Mouse (Mus musculus) embryonic facial prominence, embryonic 11.5 days (tissue): Measurements from ENCODE around the gene Kcna5. TPM values are rescaled to one million over a fixed set of nuclear protein-coding genes. Genes with fewer than 3 reads are reported as not detected.

Source experiments
- ATAC-seq: fragments of 200-750 bp; cut with Nextera tagmentation; replicated peaks from 2 replicates; pipeline ENCODE4 v1.8.0; 2017; ENCODE audit warnings: low read depth; ENCODE audit not compliant: insufficient number of reproducible peaks, low FRiP score, low TSS enrichment
- DNase-seq: peaks from one replicate; pipeline ENCODE4 v3.0.0-alpha.2; 2015; ENCODE audit warnings: low spot score
- H3K27ac ChIP-seq: fragments of 300-500 bp; sonication (generic); replicated peaks from 2 replicates; pipeline ENCODE4 v1.5.1; 2014; ENCODE audit warnings: mild to moderate bottlenecking, low read depth, low read length, control low read depth
- H3K27me3 ChIP-seq: fragments of 300-500 bp; sonication (generic); 2 replicates; pipeline ENCODE4 v1.6.1; 2014; ENCODE audit warnings: mild to moderate bottlenecking, low read length, moderate library complexity, mixed read lengths; ENCODE audit not compliant: control insufficient read depth, insufficient read depth
- H3K36me3 ChIP-seq: fragments of 300-500 bp; sonication (generic); replicated peaks from 2 replicates; pipeline ENCODE4 v1.6.1; 2014; ENCODE audit warnings: low read depth, mild to moderate bottlenecking, low read length, moderate library complexity, mixed read lengths; ENCODE audit not compliant: control insufficient read depth, insufficient read depth
- H3K4me1 ChIP-seq: fragments of 300-500 bp; sonication (generic); 2 replicates; pipeline ENCODE4 v1.6.1; 2014; ENCODE audit warnings: low read length, mixed read lengths; ENCODE audit not compliant: control insufficient read depth, insufficient read depth
- H3K4me2 ChIP-seq: fragments of 300-500 bp; sonication (generic); 2 replicates; pipeline ENCODE4 v1.6.1; 2014; ENCODE audit warnings: low read depth, mild to moderate bottlenecking, control low read depth, low read length, moderate library complexity
- H3K4me3 ChIP-seq: fragments of 300-500 bp; sonication (generic); 2 replicates; pipeline ENCODE4 v1.5.1; 2014; ENCODE audit warnings: low read depth, low read length, control low read depth
- H3K9ac ChIP-seq: fragments of 300-500 bp; sonication (generic); replicated peaks from 2 replicates; pipeline ENCODE4 v1.6.1; 2014; ENCODE audit warnings: mild to moderate bottlenecking, control low read depth, low read length
- H3K9me3 ChIP-seq: fragments of 300-500 bp; sonication (generic); replicated peaks from 2 replicates; pipeline ENCODE4 v1.6.1; 2016; ENCODE audit warnings: mild to moderate bottlenecking, low read length, inconsistent platforms, mixed read lengths; ENCODE audit not compliant: control insufficient read depth
- WGBS: fragments of 180-500 bp; shearing (Covaris S2); extraction: QIAGEN DNeasy Blood & Tissue Kit; methylation state at CpG from one replicate; pipeline ENCODE4 v1.1.7; 2014; 5-methylcytosine and 5-hydroxymethylcytosine counted together
- polyA plus RNA-seq: library from polyadenylated mRNA; unstranded; fragments of >200 nt; fragmentation: Nextera tagmentation; extraction: Ambion mirVana; gene quantifications from 2 replicates; pipeline ENCODE4 v1.2.1, GENCODE M21; 2014

The Kcna5 gene
- polyA plus RNA-seq, 1 experiment from 2014 or later, result 1.7 TPM

DNA sequence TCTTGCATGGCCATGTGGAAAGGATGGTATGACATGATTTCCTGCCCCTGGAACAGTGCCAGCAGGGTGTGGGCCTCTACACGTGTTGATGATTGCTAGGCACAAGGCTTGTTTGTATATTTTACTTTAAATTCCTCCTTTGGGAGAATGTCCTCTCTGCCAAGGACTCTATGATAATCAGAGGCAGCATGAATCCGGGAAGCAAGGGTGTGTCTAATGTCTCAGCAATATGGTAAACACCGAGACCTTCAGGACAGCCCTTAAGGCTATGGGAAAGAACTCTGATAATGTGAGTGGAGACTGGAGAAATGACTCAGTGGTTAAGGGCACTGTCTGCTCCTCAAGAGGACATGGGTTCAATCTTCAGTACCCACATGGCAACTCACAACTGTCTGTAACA is 23.1 kb upstream of the Kcna5 start:
- H3K36me3 ChIP-seq, result no peaks in the 10 kb centered on the region

DNA sequence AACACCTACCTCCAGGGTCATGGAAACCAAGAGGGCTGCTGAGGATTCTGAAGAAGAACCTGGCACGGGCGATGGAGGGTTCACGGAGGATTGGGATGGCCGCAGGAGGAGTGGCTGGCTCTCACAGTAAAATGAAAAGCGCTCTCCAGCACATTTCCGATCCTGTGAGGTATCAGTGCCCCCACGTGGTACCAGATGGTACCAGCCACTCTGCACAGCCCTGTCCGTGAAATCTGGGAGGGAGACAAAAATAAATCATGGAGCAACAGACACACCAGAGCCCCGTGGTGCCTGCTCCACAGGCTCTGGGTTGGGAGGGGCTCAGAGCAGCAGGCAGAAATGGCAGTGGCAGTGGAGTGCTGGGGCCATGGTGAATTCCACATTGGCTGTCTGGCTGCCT is 18.6 kb upstream of the Kcna5 start:
- ATAC-seq, result peak; percentile 37; the same call in 1 of the 2 replicates
- Histone ChIP-seq H3K36me3 (no peaks in the 10 kb centered on the region), H3K9ac (no peak overlapping the region), H3K4me3 (no peak overlapping the region), H3K4me2 (no peak overlapping the region), H3K27me3 (no peaks in the 10 kb centered on the region), H3K4me1 (no peaks in the 10 kb centered on the region), H3K9me3 (no peaks in the 10 kb centered on the region), H3K27ac (no peak overlapping the region)
- WGBS, result 23% methylated on average over 9 of the region's 9 CpGs
- peak; percentile 52 for DNase-seq

More for the DNA sequence above, 23.1 kb upstream of the Kcna5 start:
- 84% methylated on average over 3 of the region's 3 CpGs for WGBS
- no peak overlapping the region for H3K4me3 ChIP-seq
- DNase-seq, result no peak
- no peak for ATAC-seq
- H3K27ac ChIP-seq, result no peak overlapping the region
- no peaks in the 10 kb centered on the region for H3K4me1 ChIP-seq
- no peak overlapping the region for H3K9ac ChIP-seq
- H3K27me3 ChIP-seq, result no peaks in the 10 kb centered on the region
- no peak overlapping the region for H3K4me2 ChIP-seq
- no peaks in the 10 kb centered on the region for H3K9me3 ChIP-seq

DNA sequence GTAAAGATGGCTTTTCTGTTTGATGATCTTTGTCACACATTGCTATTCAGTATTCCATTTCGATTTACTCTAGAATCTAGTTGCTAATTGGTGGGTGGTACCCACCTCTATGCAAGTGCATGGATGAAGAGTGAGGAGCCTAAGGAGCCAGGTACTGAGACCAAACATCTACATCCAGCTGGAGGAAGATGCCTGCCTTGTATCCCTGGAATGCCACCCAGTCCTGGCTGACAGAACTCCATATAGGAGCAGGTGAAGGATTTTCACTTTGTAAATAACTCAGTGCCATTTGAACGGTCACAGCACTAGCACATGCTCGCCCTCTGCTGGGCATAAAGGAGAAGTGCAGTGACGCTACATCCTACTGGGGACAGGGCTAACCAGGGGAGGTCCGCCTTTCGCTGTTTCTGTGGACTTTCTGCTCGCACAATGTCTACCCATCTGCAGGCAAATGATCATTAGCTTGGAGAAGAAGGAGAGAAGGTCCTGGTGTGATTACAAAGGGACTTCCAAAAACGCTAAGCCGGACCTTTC is 16.7 kb upstream of the Kcna5 start:
- H3K27ac ChIP-seq, result no peak overlapping the region
- DNase-seq, result peak; percentile 81
- no peaks in the 10 kb centered on the region for H3K27me3 ChIP-seq
- no peak for ATAC-seq
- no peak overlapping the region for H3K4me3 ChIP-seq
- no peak overlapping the region for H3K9ac ChIP-seq
- no peaks in the 10 kb centered on the region for H3K36me3 ChIP-seq
- no peak overlapping the region for H3K4me2 ChIP-seq
- WGBS, result 22% methylated on average over 9 of the region's 9 CpGs
- no peaks in the 10 kb centered on the region for H3K4me1 ChIP-seq
- no peaks in the 10 kb centered on the region for H3K9me3 ChIP-seq

DNA sequence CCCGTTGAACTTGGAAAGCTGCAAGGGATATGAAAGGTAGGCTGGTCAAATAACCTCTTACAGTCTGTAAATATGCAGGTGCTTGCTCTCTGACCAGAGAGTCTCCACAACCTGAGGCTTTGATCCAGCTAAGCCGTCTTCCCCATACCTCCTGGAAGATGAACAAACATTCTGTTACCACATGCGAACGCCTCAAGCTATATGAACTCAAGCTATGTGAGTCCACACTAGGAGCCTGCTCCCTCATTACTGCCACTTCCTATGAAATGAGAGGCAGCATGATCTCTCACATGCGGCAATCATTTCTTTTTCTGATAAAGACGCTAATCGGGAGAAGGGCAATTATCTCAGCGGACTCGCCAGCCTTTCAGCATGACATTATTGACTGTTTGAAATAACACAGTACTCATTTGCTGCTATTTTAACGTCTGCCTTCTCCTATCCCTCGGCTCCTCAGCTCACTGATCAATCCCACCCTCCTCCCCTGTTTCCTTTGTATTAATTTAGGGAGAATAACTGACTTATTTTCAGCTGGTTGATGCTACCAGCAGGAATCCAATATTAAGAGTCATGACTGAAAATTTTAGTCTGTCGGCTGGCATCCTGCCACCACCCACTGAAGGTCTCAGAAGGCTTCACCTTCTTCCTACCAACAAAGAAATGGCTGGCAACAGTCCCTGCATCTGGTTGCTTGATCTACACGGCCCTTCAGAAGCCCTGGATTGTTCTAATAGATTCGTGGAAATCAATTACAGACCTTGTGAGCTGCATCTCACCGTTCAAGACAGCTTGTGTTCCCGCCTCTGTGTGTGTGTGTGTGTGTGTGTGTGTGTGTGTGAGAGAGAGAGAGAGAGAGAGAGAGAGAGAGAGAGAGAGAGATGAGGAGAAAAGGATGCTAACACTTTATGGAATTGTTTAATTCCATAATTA is 9.2 kb upstream of the Kcna5 start:
- Histone ChIP-seq H3K27me3 (no peaks in the 10 kb centered on the region), H3K4me1 (no peaks in the 10 kb centered on the region), H3K4me2 (no peak overlapping the region), H3K27ac (no peak overlapping the region), H3K4me3 (no peak overlapping the region), H3K9ac (no peak overlapping the region), H3K36me3 (no peaks in the 10 kb centered on the region), H3K9me3 (no peaks in the 10 kb centered on the region)
- DNase-seq, result no peak
- no peak for ATAC-seq
- 62% methylated on average over 16 of the region's 16 CpGs for WGBS

DNA sequence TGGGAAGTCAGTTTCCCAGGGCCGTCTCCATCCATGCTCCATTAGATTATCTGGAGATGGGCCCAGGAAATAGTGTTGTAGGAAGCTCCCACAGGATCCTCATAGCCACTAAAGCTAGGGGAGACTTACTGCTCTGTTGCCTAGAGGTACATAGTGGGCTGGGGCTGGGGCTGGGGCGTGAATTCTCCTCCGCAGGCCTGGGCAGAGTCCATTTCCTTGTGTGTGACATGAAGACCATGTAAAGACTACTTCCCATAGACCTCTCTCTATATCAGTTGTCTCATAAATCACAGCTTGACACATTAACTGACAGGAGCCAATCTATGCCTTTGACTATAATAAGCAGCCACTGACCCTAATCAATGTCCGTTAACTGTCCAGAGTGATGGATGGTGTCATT is 7.5 kb upstream of the Kcna5 start:
- H3K36me3 ChIP-seq, result no peaks in the 10 kb centered on the region
- no peak overlapping the region for H3K27ac ChIP-seq
- 77% methylated on average over 4 of the region's 4 CpGs for WGBS
- DNase-seq (no peak), ATAC-seq (no peak)
- H3K4me1 ChIP-seq, result no peaks in the 10 kb centered on the region
- H3K9ac ChIP-seq, result no peak overlapping the region
- no peaks in the 10 kb centered on the region for H3K27me3 ChIP-seq
- no peak overlapping the region for H3K4me3 ChIP-seq
- H3K9me3 ChIP-seq, result no peaks in the 10 kb centered on the region
- no peak overlapping the region for H3K4me2 ChIP-seq

DNA sequence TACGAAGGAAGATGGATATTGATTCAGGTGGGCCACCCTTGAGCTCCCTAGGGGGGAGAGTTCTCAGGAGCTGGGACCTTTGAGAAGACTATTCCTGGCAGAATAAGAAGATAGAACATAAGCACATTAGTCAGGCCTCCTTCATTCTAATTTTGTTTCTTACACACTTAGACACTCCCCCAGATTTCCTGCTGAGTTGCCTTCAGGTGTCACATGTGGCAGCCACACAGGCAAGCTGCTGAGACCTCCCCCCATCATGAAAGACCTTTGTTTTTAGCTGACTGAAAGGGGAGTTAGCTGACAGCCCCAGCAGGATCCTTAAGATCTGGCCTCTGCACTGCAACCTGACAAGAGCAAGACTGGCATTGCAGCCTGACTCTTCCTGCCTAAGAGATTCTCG is 2.3 kb upstream of the Kcna5 start:
- H3K27ac ChIP-seq, result no peak overlapping the region
- no peak for DNase-seq
- H3K9me3 ChIP-seq, result no peaks in the 10 kb centered on the region
- H3K4me3 ChIP-seq, result no peak overlapping the region
- no peaks in the 10 kb centered on the region for H3K36me3 ChIP-seq
- no peak overlapping the region for H3K4me2 ChIP-seq
- peaks cover 8% of the 10 kb centered on the region for H3K4me1 ChIP-seq
- ATAC-seq, result no peak
- H3K27me3 ChIP-seq, result peaks cover 9% of the 10 kb centered on the region
- H3K9ac ChIP-seq, result no peak overlapping the region
- 30% methylated on average over 2 of the region's 2 CpGs for WGBS

DNA sequence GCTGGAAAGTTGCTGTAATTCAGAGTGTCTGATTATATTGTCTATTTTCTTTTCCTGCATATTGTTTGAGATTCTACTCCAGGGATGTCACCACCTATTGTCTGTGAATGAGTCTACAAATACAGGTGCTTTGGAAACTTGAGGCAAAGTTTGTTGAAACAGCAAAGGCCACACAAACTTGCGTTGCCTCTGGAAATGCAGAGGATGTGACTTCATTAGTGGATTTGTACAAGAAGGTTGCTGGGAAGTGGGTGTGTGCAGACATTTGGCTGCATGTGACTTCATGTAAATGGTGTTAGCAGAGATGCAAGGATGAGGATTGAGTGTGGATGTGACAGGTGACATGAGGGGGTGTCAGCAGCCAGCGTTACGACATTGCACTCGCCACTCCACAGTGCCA is 1.7 kb upstream of the Kcna5 start:
- H3K9ac ChIP-seq, result no peak overlapping the region
- DNase-seq (no peak), ATAC-seq (no peak)
- no peaks in the 10 kb centered on the region for H3K36me3 ChIP-seq
- H3K9me3 ChIP-seq, result no peaks in the 10 kb centered on the region
- WGBS, result 78% methylated on average over 4 of the region's 4 CpGs
- H3K27ac ChIP-seq, result no peak overlapping the region
- H3K4me1 ChIP-seq, result peaks cover 8% of the 10 kb centered on the region
- no peak overlapping the region for H3K4me3 ChIP-seq
- H3K4me2 ChIP-seq, result no peak overlapping the region
- H3K27me3 ChIP-seq, result peaks cover 9% of the 10 kb centered on the region

DNA sequence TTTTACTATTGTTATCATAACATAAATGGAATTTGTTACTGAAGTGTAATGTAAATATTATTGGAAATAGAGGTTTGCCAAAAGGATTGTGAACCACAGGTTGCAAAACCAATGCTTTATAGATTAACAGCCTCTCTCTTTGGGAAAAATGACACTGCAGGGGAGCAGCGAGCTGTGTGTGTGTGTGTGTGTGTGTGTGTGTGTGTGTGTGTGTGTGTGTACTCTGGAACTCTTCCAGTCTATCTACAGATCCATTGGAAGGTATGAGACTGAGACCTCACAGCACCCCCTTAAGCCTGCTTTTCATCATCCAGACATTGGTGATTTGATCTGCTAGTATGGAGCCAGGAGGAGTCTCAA is 679 bp upstream of the Kcna5 start:
- no peak for DNase-seq
- Histone ChIP-seq H3K36me3 (no peaks in the 10 kb centered on the region), H3K27me3 (peaks cover 9% of the 10 kb centered on the region), H3K27ac (no peak overlapping the region), H3K9me3 (no peaks in the 10 kb centered on the region), H3K4me3 (no peak overlapping the region), H3K4me2 (no peak overlapping the region), H3K9ac (no peak overlapping the region), H3K4me1 (peaks cover 8% of the 10 kb centered on the region)
- WGBS, result 47% methylated on average over 1 of the region's 1 CpGs
- ATAC-seq, result no peak
